Mouse (Mus musculus) layer of hippocampus, adult 9-11 months (tissue): ENCODE measurements around the gene Ahnak.
"Not testable (repeated sequence)": the region's sequence is repeated elsewhere in the genome, so short reads cannot be mapped to it uniquely, and the experiment has no call there.

Experiments used
- DNase-seq: peaks from one replicate; pipeline ENCODE4 v3.0.0; 2022

Gene Ahnak

DNA sequence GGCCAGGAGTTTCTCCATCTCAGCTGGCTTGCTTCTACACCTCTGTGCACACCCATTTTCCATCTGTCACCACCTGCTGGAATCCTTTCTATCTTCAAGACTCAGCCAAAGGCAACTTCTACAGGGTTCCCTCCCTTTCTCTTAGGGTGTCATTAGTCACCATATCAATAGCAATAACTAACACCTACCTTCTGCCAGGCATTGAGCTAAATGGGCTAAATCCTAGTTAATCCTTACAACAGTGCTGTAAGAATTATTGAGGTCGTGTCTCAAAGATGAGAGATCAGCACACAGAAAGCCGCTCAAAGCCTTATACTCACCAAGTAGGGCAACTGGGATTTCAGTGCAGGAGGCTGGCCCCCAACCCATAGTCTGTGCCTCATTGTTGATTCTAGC, 112.0 kb downstream of the Ahnak start:
- DNase-seq, result no peak

DNA sequence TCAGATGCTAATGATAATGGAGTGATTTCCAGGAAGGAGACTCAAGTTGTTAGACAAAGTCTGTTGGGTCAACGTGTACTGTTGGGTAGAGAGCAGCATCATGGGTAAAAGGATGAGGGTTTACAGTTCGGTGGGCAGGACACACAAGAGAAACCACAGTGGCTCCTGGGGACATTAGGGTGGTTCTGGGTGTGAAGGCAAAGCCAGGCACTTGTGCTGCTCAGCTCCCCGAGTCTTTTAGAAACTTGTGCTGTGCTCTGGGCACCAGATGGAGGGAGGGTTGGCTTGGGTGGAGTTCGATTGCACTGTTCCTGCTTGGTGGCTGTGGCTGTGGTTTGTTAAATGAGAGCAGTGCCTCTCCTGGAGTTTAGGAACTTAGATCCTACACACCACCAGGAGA, 114.9 kb downstream of the Ahnak start:
- DNase-seq, result no peak

GRCm38 (mm10) chr19:9105101-9105685, 116.1 kb downstream of the Ahnak start:
- no peak for DNase-seq

DNA sequence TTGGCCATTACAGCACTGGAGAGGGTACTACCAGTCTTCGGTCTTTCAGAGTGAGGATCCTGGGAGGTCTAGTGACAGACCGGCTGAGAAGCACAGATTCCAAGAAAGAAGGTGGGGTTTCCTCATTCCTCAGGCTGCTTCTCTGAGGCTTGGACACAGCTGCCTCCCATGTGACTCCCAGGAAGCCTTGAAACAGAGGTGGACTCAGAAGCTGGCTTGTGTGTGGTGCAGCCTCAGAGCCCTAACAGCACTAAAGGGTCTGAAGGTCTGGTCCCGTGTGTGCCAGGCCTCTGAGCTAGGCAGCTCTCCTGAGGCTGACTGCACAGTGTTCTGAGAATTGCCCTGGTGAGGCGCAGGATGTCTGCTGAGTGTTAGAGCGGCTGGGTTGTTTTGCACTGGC, 117.0 kb downstream of the Ahnak start:
- no peak for DNase-seq

- DNase-seq, result no peak
Measured at GRCm38 (mm10) chr19:9106751-9107378, 117.8 kb downstream of the Ahnak start.

GRCm38 (mm10) chr19:9107379-9107755, 118.3 kb downstream of the Ahnak start:
- no peak for DNase-seq

GRCm38 (mm10) chr19:9108536-9108935, 119.5 kb downstream of the Ahnak start:
- DNase-seq, result no peak

DNA sequence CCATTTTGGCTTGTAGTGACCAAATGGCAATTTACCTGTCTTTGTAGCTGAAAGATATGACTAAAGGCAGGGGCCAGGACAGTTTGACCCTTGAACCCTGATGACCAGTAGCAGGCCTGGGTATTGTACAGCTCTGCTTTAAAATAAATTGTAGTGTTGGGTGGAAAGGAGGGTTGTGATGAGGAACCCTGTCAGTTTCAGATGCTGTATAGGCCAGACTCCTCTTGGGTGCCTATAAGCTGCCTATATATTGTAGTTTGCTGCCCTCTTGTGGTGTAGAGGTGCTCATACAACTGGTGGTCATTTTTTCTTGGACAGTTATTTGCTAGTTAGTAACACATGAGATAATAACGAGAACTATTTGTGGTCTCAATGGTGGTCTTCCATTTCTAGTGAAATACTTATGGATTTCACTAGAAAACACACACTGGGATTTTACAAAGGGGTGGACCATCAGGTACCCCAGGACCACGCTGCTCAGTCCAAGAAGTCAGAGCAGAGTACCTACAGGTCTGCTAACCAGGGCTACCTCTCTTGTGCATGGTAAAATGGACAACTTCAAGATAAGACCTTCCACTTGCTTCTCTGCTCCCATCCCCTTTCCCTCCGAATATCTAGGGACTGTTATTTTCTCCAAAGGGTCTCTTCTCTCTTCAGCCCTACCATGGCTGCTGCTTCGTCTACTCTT, 121.2 kb downstream of the Ahnak start:
- DNase-seq, result peak; percentile 44

- DNase-seq, result no peak
Measured at GRCm38 (mm10) chr19:9112043-9112442, 123.0 kb downstream of the Ahnak start.

GRCm38 (mm10) chr19:9116268-9116667, 127.2 kb downstream of the Ahnak start:
- DNase-seq, result no peak

GRCm38 (mm10) chr19:9117275-9117674, 128.2 kb downstream of the Ahnak start:
- DNase-seq, result no peak

DNA sequence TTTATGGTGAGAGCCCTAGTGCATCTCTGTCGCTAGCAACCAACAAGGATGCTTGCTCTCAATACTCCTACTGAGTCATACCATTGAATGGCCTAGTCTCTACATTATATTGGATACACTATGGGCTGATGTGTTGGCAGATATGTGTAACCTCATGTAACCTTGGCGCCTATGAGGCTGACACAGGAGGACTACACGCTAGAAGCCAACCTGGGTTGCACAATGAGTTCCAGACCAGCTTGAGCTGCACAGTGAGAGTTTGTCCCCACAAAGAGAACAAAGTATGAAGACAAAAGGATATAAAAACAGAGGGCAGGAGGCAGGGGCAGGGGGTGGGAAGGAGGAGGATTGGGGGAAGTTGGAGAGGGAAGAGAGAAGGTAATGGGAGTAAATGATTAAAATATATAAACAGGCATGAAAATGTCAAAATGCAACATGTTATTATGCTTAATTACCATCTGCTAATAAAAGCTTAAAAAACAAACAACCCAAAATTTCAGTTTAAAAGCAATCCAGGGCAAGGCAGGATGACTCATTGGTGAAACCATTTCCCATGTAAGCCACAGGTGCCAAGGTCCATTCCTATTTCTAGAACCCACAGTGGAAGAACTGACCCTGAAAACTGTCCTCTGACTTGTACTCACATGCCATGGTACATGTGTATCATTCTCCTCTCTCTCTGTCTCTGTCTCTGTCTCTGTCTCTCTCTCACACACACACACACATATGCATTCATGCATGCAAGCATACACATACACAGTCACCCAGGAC, 130.8 kb downstream of the Ahnak start:
- DNase-seq, result no peak

DNA sequence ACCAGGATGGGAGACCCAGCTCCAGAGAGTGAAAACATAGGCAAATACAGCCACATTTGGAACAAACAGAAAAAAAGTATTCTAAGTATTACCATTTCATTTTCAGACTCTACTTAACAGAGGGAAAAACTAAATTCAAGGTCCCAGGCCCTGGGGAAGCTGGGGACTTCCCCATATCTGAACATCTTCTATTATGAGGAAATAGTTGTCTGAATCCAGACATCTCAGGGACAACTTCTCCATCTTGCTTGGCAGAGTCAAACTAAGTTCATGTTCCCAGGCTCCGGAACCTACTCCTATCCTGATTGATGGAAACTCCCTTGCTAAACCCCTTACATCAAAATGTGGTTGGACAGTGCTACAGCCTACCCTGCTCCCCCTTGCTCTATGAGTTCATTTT, 133.3 kb downstream of the Ahnak start:
- no peak for DNase-seq

GRCm38 (mm10) chr19:9123986-9124385, 134.9 kb downstream of the Ahnak start:
- DNase-seq, result not testable (repeated sequence)
